Mouse (Mus musculus): ENCODE data around the gene 2410137M14Rik.

DNA sequence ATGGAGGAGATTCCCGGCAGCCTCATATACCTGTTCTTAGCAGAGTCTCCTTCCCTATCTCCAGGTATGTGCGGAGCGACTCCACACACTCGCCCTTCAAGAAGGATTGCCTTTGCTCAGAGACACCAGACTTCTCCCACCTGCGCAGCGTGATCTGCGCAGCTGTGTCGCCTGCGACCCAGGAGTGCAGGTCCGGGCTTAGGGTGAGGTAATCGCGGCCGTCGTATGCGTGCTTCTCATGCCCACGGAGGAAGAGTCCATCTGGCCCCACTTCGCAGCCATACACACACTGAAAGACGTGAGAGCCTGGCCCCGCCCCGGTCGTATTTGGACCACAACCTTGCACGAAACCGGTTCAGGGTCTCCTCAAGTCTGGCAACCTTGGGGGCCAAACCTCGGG is 7.4 kb upstream of the 2410137M14Rik start:
- TF ChIP-seq GATA1 (IDR thresholded peaks at IDR 0.05; ENCODE audit: low read depth, low read length) (no peak), POLR2A (IDR thresholded peaks at IDR 0.05; ENCODE audit: control insufficient read depth in 1 of 2, insufficient read depth in 1 of 2, low read depth in 1 of 2, low read length in 2 of 2, poor library complexity in 1 of 2) (no peak), TBP (IDR thresholded peaks at IDR 0.05; ENCODE audit: low read depth, low read length) (no peak), CTCF (IDR thresholded peaks at IDR 0.05 in 2 of 3, conservative IDR thresholded peaks at IDR 0.05 in 1 of 3; ENCODE audit: control insufficient read depth in 1 of 3, insufficient read depth in 1 of 3, low read depth in 2 of 3, low read length in 3 of 3, poor library complexity in 1 of 3, severe bottlenecking in 1 of 3) (no peak), EP300 (IDR thresholded peaks at IDR 0.05; ENCODE audit: low read depth in 1 of 2, low read length in 2 of 2) (no peak), POLR2AphosphoS5 (IDR thresholded peaks at IDR 0.05; ENCODE audit: borderline replicate concordance, low read depth, low read length) (no peak), JUND (IDR thresholded peaks at IDR 0.05; ENCODE audit: low read depth, low read length) (no peak), SIN3A (IDR thresholded peaks at IDR 0.05; ENCODE audit: low read length) (no peak), MAFK (IDR thresholded peaks at IDR 0.05; ENCODE audit: borderline replicate concordance, low read depth, low read length) (no peak), CHD1 (IDR thresholded peaks at IDR 0.05; ENCODE audit: low read depth, low read length) (no peak), ETS1 (IDR thresholded peaks at IDR 0.05; ENCODE audit: low read depth, low read length) (no peak), HCFC1 (IDR thresholded peaks at IDR 0.05; ENCODE audit: low read depth, low read length) (no peak)

Data from MEL (cell line).